Mouse (Mus musculus): ENCODE measurements around the gene Ntrk2.
A peak's percentile ranks its signal among the peaks of the same experiment; 100 is the strongest.

The Ntrk2 gene

DNA sequence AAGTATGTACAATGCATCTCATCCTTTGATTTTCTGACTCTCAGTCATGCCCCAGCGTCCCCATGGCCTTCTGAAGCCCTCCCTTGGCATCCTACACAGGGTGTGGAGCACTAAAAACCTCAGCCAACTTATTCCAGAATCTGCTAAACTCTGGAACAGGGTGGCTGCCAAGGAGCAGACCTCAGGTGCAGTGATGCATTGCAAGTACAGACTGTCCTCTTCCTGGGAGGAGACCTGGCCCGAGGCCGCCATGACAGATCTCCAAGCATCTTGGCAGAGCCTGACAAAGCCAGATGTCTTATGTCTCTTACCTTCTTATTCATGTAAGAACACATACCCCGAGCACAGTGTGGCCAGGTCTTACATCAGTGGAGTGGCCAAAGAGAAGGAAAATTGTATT, 250.5 kb downstream of the Ntrk2 start:
- Histone ChIP-seq H3K4me3 (replicated peaks; ENCODE audit: low read length) (no peak overlapping the region), H3K36me3 (ENCODE audit: insufficient read depth, low read length) (no peaks in the 10 kb centered on the region)

DNA sequence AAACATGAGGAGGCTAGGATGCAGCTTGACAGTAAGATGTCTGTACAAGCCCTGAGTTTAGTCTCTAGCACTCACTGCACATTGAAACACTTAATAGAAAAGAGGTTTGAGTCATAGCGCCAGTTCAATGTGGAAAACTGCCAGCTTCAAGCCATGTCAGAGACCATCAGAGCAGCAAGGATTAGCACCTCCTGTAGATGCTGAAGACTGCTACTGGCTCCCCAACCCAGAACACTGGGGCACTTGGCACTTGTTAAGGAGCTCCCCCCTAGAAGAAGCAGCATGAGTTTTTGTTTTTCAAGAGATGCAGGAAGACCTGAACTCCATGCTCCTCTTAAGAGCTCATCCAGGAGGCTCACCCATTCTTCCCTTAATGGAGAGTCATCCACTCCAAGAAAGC, 251.5 kb downstream of the Ntrk2 start:
- no peaks in the 10 kb centered on the region for H3K36me3 ChIP-seq (ENCODE audit: insufficient read depth, low read length)
- TF ChIP-seq NANOG (IDR thresholded peaks at IDR 0.05; ENCODE audit: borderline replicate concordance, low read length), result no peak
- TF ChIP-seq CTCF (conservative IDR thresholded peaks at IDR 0.05; ENCODE audit: low read length), result no peak
- no peak for TF ChIP-seq POU5F1 (IDR thresholded peaks at IDR 0.05; ENCODE audit: borderline replicate concordance, low read length)

More for the DNA sequence above, 250.5 kb downstream of the Ntrk2 start:
- no peak for TF ChIP-seq CTCF (conservative IDR thresholded peaks at IDR 0.05; ENCODE audit: low read length)
- TF ChIP-seq POU5F1 (IDR thresholded peaks at IDR 0.05; ENCODE audit: borderline replicate concordance, low read length), result no peak
- TF ChIP-seq NANOG (IDR thresholded peaks at IDR 0.05; ENCODE audit: borderline replicate concordance, low read length), result no peak
- Histone ChIP-seq H3K4me1 (replicated peaks; ENCODE audit: low read depth, low read length) (peaks cover 40% of the 10 kb centered on the region), H3K27me3 (ENCODE audit: insufficient read depth, low read length) (peaks cover 37% of the 10 kb centered on the region), H3K9me3 (ENCODE audit: low read length) (no peaks in the 10 kb centered on the region)

DNA sequence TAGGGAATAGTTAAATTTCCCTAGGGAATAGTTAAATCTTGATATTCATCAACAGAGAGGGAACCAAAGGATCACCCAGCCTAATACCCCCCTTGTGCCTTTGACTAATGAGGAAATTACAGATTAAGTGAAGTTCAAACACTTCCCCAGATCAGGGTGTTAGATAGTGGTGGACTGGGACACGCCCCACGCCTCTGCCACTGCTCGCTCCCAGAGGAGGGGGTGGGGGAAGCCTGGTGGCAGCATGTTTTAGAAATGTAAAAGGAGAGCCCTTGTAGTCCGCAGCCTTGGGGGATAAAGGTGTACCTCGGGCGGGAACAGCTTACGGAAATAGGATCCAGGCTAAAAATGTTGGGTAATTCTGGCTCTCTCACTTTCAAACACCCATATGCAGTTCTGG, 252.7 kb downstream of the Ntrk2 start:
- H3K4me3 ChIP-seq (replicated peaks; ENCODE audit: low read length), result peak overlapping the region; percentile 58; the same call in 1 of the 2 replicates
- no peaks in the 10 kb centered on the region for H3K36me3 ChIP-seq (ENCODE audit: insufficient read depth, low read length)
- TF ChIP-seq CTCF (conservative IDR thresholded peaks at IDR 0.05; ENCODE audit: low read length) (no peak), NANOG (IDR thresholded peaks at IDR 0.05; ENCODE audit: borderline replicate concordance, low read length) (no peak), POU5F1 (IDR thresholded peaks at IDR 0.05; ENCODE audit: borderline replicate concordance, low read length) (no peak)
- H3K27me3 ChIP-seq (ENCODE audit: insufficient read depth, low read length), result peaks cover 33% of the 10 kb centered on the region
- H3K9me3 ChIP-seq (ENCODE audit: low read length), result no peaks in the 10 kb centered on the region
- H3K4me1 ChIP-seq (replicated peaks; ENCODE audit: low read depth, low read length), result peaks cover 31% of the 10 kb centered on the region

More for the DNA sequence above, 251.5 kb downstream of the Ntrk2 start:
- Histone ChIP-seq H3K9me3 (ENCODE audit: low read length) (no peaks in the 10 kb centered on the region), H3K4me3 (replicated peaks; ENCODE audit: low read length) (no peak overlapping the region), H3K4me1 (replicated peaks; ENCODE audit: low read depth, low read length) (peaks cover 33% of the 10 kb centered on the region), H3K27me3 (ENCODE audit: insufficient read depth, low read length) (peaks cover 33% of the 10 kb centered on the region)

DNA sequence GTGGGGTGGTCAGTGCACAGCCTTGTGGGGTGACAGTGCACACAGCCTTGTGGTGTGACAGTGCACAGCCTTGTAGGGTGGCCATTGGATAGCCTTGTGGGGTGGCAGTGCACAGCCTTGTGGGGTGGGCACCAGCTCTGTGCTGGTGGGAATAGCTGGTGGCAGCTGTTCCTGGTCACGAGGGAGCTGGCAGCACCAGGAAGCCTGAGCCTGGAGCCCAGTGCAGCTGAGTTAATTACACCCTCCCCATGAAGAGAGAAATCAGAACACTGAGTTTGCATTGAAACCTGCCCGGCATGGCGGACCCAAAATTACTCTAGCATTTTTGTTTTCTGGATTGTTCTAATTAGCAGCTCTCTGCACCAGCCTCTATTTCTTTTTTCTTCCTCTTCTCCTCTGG, 259.3 kb downstream of the Ntrk2 start:
- no peaks in the 10 kb centered on the region for H3K36me3 ChIP-seq (ENCODE audit: insufficient read depth, low read length)
- TF ChIP-seq NANOG (IDR thresholded peaks at IDR 0.05; ENCODE audit: borderline replicate concordance, low read length) (no peak), CTCF (conservative IDR thresholded peaks at IDR 0.05; ENCODE audit: low read length) (no peak), POU5F1 (IDR thresholded peaks at IDR 0.05; ENCODE audit: borderline replicate concordance, low read length) (no peak)
- no peak overlapping the region for H3K4me3 ChIP-seq (replicated peaks; ENCODE audit: low read length)
- peaks cover 42% of the 10 kb centered on the region for H3K27me3 ChIP-seq (ENCODE audit: insufficient read depth, low read length)
- H3K9me3 ChIP-seq (ENCODE audit: low read length), result no peaks in the 10 kb centered on the region
- H3K4me1 ChIP-seq (replicated peaks; ENCODE audit: low read depth, low read length), result peaks cover 1% of the 10 kb centered on the region

DNA sequence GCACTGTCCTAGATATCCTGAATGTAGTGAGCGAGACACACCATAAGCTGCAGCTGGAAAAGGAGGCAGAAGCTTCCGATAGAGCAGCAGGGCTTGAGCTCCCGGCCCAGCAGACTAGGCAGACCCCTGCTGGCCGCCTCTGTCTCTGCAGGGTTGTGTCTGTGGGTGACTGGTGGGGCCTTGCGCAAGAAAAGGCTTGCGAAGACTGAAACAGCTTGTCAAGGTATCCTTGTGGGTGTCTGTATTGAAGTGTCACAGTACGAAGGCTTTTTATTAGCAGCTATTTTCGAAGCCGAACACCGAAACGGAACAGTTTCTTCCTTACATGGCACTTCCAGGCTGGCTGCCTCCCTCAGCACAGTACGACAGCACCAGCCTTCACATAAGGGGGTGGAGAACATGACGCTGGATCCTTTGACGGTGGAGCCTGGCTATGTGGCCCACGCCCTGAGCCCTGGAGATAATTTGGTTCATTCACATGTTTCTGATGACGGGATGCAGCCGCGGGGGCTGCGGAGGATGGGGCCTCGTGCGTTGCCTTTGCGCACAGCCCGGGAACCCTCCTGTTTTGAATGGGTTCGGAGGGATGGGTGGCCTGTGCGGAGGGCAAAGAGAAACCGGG, 267.4 kb downstream of the Ntrk2 start:
- Histone ChIP-seq H3K27me3 (ENCODE audit: insufficient read depth, low read length) (peaks cover 49% of the 10 kb centered on the region), H3K4me3 (replicated peaks; ENCODE audit: low read length) (no peak overlapping the region; the same call in 1 of the 2 replicates), H3K36me3 (ENCODE audit: insufficient read depth, low read length) (no peaks in the 10 kb centered on the region), H3K4me1 (replicated peaks; ENCODE audit: low read depth, low read length) (peaks cover 16% of the 10 kb centered on the region), H3K9me3 (ENCODE audit: low read length) (no peaks in the 10 kb centered on the region)
- TF ChIP-seq CTCF (conservative IDR thresholded peaks at IDR 0.05; ENCODE audit: low read length), result peak; percentile 54
- TF ChIP-seq POU5F1 (IDR thresholded peaks at IDR 0.05; ENCODE audit: borderline replicate concordance, low read length), result no peak
- TF ChIP-seq NANOG (IDR thresholded peaks at IDR 0.05; ENCODE audit: borderline replicate concordance, low read length), result no peak

GRCm38 (mm10) chr13:59076489-59076888, 270.1 kb downstream of the Ntrk2 start:
- TF ChIP-seq CTCF (conservative IDR thresholded peaks at IDR 0.05; ENCODE audit: low read length) (no peak), POU5F1 (IDR thresholded peaks at IDR 0.05; ENCODE audit: borderline replicate concordance, low read length) (no peak), NANOG (IDR thresholded peaks at IDR 0.05; ENCODE audit: borderline replicate concordance, low read length) (no peak)
- Histone ChIP-seq H3K36me3 (ENCODE audit: insufficient read depth, low read length) (no peaks in the 10 kb centered on the region), H3K27me3 (ENCODE audit: insufficient read depth, low read length) (peaks cover 33% of the 10 kb centered on the region), H3K4me1 (replicated peaks; ENCODE audit: low read depth, low read length) (peaks cover 28% of the 10 kb centered on the region), H3K9me3 (ENCODE audit: low read length) (no peaks in the 10 kb centered on the region), H3K4me3 (replicated peaks; ENCODE audit: low read length) (no peak overlapping the region)

DNA sequence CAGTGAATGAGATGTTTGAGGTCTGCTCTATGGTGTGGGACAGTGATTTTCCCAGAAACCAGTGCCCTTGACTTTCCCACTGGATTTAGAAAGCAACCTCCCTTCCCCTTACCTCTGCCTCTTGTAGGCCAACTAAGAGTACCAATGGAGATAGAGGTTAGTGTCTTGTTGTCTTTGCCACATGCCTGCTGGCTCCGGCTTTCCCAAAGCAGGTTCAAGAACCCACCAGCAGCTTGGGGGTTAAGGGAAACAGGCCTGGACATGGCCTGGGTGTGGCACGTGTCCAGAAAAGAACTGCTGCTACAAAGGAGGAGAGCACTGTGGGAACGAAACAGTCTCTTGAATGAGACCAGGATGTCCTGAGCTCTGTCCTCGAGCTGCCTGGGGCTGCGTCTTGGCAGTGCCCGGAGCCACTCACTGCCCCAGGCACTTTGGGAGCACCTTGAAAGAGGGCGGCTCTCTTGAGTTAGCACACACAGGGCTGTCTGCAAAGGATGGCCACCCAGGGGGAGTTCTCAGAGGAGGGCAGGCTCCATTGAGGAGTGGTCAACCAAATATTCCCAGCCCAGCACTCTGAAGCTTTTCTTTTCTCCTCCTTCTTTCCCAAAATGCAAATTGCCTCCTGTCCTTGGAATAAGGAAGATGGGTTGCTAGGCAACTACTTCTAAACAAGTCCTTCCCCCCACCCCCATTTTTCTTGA, 273.5 kb downstream of the Ntrk2 start:
- H3K36me3 ChIP-seq (ENCODE audit: insufficient read depth, low read length), result no peaks in the 10 kb centered on the region
- peaks cover 17% of the 10 kb centered on the region for H3K27me3 ChIP-seq (ENCODE audit: insufficient read depth, low read length)
- TF ChIP-seq POU5F1 (IDR thresholded peaks at IDR 0.05; ENCODE audit: borderline replicate concordance, low read length) (no peak), NANOG (IDR thresholded peaks at IDR 0.05; ENCODE audit: borderline replicate concordance, low read length) (no peak), CTCF (conservative IDR thresholded peaks at IDR 0.05; ENCODE audit: low read length) (no peak)
- no peaks in the 10 kb centered on the region for H3K9me3 ChIP-seq (ENCODE audit: low read length)
- no peak overlapping the region for H3K4me3 ChIP-seq (replicated peaks; ENCODE audit: low read length)
- H3K4me1 ChIP-seq (replicated peaks; ENCODE audit: low read depth, low read length), result peaks cover 12% of the 10 kb centered on the region

DNA sequence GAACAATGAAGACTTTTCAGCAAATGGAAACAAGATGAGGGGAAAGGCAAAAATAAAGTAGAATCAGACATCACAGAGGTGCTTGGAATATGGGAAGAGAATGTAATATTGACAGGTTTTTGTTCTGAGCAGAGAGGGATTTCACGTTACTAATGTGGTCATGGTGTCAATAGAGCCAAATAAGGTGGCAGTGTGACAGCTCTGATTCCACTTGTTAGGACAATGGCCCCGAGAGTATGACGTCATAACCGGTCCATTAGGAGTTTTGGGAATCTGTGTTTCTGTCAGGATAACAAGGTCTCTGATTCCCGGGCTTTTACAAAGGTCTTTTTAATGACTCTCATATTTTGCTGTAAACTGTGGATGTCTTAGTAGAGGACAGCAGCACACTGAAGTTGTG, 274.1 kb downstream of the Ntrk2 start:
- Histone ChIP-seq H3K4me1 (replicated peaks; ENCODE audit: low read depth, low read length) (peaks cover 12% of the 10 kb centered on the region), H3K9me3 (ENCODE audit: low read length) (no peaks in the 10 kb centered on the region), H3K4me3 (replicated peaks; ENCODE audit: low read length) (no peak overlapping the region), H3K36me3 (ENCODE audit: insufficient read depth, low read length) (no peaks in the 10 kb centered on the region), H3K27me3 (ENCODE audit: insufficient read depth, low read length) (peaks cover 12% of the 10 kb centered on the region; the same call in 1 of the 2 replicates)
- no peak for TF ChIP-seq CTCF (conservative IDR thresholded peaks at IDR 0.05; ENCODE audit: low read length)
- no peak for TF ChIP-seq POU5F1 (IDR thresholded peaks at IDR 0.05; ENCODE audit: borderline replicate concordance, low read length)
- TF ChIP-seq NANOG (IDR thresholded peaks at IDR 0.05; ENCODE audit: borderline replicate concordance, low read length), result no peak

All from E14TG2a.4 (cell line).